Mouse (Mus musculus) G1E (cell line): ENCODE measurements around the gene Trmt1.
A peak's percentile ranks its signal among the peaks of the same experiment; 100 is the strongest.

Experiments used
- CTCF ChIP-seq: IDR thresholded peaks from 2 replicates; pipeline ENCODE4 v1.5.1; 2012; ENCODE audit warnings: low read depth, low read length, inconsistent platforms, mixed read lengths
- GATA1 ChIP-seq: IDR thresholded peaks from 2 replicates; pipeline ENCODE4 v1.6.1; 2012; ENCODE audit warnings: borderline replicate concordance, low read length, inconsistent platforms, mixed read lengths
- GATA2 ChIP-seq: IDR thresholded peaks from 2 replicates; pipeline ENCODE4 v1.6.1; 2012; ENCODE audit warnings: low read depth, low read length, inconsistent platforms, borderline replicate concordance
- POLR2AphosphoS5 ChIP-seq: IDR thresholded peaks from 2 replicates; pipeline ENCODE4 v1.6.1; 2012; ENCODE audit warnings: low read depth, low read length, inconsistent platforms; ENCODE audit not compliant: insufficient replicate concordance
- TAL1 ChIP-seq: conservative IDR thresholded peaks from 2 replicates; pipeline ENCODE4 v1.6.1; 2012; ENCODE audit warnings: low read depth, low read length, inconsistent platforms, mixed read lengths

GRCm38 (mm10) chr8:84704356-84704755, 18.2 kb downstream of the Trmt1 start:
- TF ChIP-seq GATA1: no peak
- peak; percentile 89 for TF ChIP-seq CTCF
- TF ChIP-seq GATA2: no peak
- TF ChIP-seq TAL1: no peak
- 0 out of 2 replicates have a peak, but pooled peaks have one; percentile 56 for TF ChIP-seq POLR2AphosphoS5
